Mouse (Mus musculus): ENCODE data around the gene Thtpa. TPM values are rescaled to one million over a fixed set of nuclear protein-coding genes. Genes with fewer than 3 reads are reported as not detected.

Thtpa gene
- total RNA-seq (2023): 1 to 10 TPM; 2.7 to 3.1 TPM

GRCm38 (mm10) chr14:55094704-55095231 lies at the start of gene Thtpa:
Gene Thtpa, plus strand, starts transcription at chr14:55094784.

GRCm38 (mm10) chr14:55092011-55092577 lies 2.5 kb upstream of the Thtpa start, which contains the start of gene Zfhx2:
Gene Zfhx2, minus strand, starts transcription at chr14:55092324.

DNA sequence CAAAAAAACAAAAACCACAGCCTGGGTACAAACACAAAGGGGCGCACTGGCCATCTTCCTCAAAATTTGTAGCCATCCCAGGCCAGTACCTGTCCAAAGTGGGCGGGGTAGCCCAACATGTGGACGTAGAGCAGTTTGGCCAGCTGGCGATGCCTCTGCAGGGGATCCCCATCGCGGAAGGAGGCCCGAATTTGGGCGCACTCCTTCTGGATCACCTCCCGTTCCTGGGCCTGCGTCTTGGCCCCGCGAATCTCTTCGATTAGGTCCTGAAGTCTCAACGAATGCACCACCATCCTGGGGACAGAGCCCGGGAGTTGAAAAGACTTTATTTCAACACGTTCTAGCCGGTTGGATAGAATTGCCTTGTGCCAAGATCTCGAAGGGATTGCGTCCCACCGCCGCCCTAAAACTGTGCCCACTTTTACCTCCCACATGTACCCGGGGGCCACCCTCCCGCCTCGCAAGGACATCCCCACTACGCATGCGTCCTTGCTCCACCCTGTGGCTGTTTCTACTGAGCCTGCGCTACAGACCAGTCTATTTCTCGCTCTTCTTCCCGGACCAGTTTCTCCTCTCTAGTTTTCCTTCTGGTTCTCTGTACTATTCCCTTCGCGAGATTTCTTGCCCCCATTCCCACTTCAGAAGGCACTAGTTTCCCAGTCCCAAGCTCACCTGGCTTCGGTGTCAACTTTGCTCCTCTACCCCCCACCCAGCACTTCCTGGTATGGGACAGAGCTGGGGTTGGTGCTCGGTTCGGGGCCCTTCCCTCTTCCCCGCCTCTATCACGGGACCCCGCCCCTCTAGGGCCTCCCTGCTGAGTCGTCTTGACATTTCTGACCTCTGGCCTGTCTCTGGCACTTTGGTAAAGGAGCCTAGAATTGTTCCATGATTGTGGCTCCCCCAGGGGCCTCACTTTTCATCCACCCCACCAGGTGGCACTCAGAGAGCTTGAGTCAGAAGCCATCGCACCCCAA lies 11.5 kb downstream of the Thtpa start, which contains the start of gene Ap1g2:
Gene Ap1g2, minus strand, starts transcription at position 758 of the 974 bp plus-strand sequence.

GRCm38 (mm10) chr14:55116425-55117200 lies 22.0 kb downstream of the Thtpa start, which contains the start of gene Jph4:
Gene Jph4, minus strand, starts transcription at chr14:55116935.

Other genes with a start within 250 kb of the Thtpa start
- 10 to 100 TPM; 12.0 to 12.3 TPM for gene Homez, start 223.8 kb upstream of the Thtpa start, total RNA-seq (2023)
- 1 to 10 TPM; 2.4 to 2.5 TPM for gene Ppp1r3e, start 217.2 kb upstream of the Thtpa start, total RNA-seq (2023)
- gene Bcl2l2, start 211.4 kb upstream of the Thtpa start, total RNA-seq (2023): 10 to 100 TPM in 1 of 2 experiments, 1 to 10 TPM in 1; 8.3 to 13.1 TPM
- gene Gm20521, start 211.3 kb upstream of the Thtpa start, total RNA-seq (2023): 1 to 10 TPM in 1 of 2 experiments, not detected in 1; 3.2 TPM
- gene Pabpn1, start 202.3 kb upstream of the Thtpa start, total RNA-seq (2023): 100 to 1,000 TPM; 141 to 157 TPM
- under 1 TPM; 0.27 to 0.49 TPM for gene Slc22a17, start 181.7 kb upstream of the Thtpa start, total RNA-seq (2023)
- not detected for gene Efs, start 168.7 kb upstream of the Thtpa start, total RNA-seq (2023)
- gene Il25, start 162.1 kb upstream of the Thtpa start, total RNA-seq (2023): not detected
- gene Cmtm5, start 158.5 kb upstream of the Thtpa start, total RNA-seq (2023): not detected
- not detected for gene Myh6, start 127.9 kb upstream of the Thtpa start, total RNA-seq (2023)
- not detected for gene Gm17428, start 117.9 kb upstream of the Thtpa start, total RNA-seq (2023)
- gene Myh7, start 100.2 kb upstream of the Thtpa start, total RNA-seq (2023): under 1 TPM in 1 of 2 experiments, not detected in 1; 0.09 TPM
- gene Ngdn, start 79.3 kb upstream of the Thtpa start, total RNA-seq (2023): 10 to 100 TPM; 39.0 to 42.8 TPM
- 1 to 10 TPM; 1.4 to 1.9 TPM for gene Zfhx2, start 2.5 kb upstream of the Thtpa start, total RNA-seq (2023)
- gene Ap1g2, start 11.8 kb downstream of the Thtpa start, total RNA-seq (2023): 10 to 100 TPM; 42.3 to 46.1 TPM
- gene Jph4, start 22.2 kb downstream of the Thtpa start, total RNA-seq (2023): not detected
- not detected for gene Dhrs2, start 127.2 kb downstream of the Thtpa start, total RNA-seq (2023)

Data from neutrophil, adult 59 days (primary cell).